Mouse (Mus musculus) neural tube, postnatal 0 days (tissue): ENCODE measurements around the gene Pramel3. TPM values are rescaled to one million over a fixed set of nuclear protein-coding genes. Genes with fewer than 3 reads are reported as not detected.

Experiments used
- polyA plus RNA-seq: library from polyadenylated mRNA; unstranded; fragments of >200 nt; fragmentation: Nextera tagmentation; extraction: Ambion mirVana; gene quantifications from 2 replicates; pipeline ENCODE4 v1.2.1, GENCODE M21; 2015

Pramel3 gene
- polyA plus RNA-seq = not detected in 2 replicates

GRCm38 (mm10) chrX:135302007-135302406 is at the start of gene Pramel3:
Pramel3 (plus strand) TSS chrX:135302307.

Other genes with a start within 250 kb of the Pramel3 start
- gene Gm15023, start 124.7 kb upstream of the Pramel3 start, polyA plus RNA-seq = not detected in 2 replicates
- 71.9 and 74.6 TPM in 2 replicates for gene Tceal6, start 91.6 kb upstream of the Pramel3 start, polyA plus RNA-seq
- not detected in 2 replicates for gene Gm5128, start 71.0 kb downstream of the Pramel3 start, polyA plus RNA-seq
- 0.06 TPM in 1 of 2 replicates, not detected in the other for gene Gm7903, start 131.5 kb downstream of the Pramel3 start, polyA plus RNA-seq
- not detected in 2 replicates for gene AV320801, start 192.3 kb downstream of the Pramel3 start, polyA plus RNA-seq